Mouse (Mus musculus) thymus, adult 2 months (tissue): ENCODE results near the gene Dap3. TPM values are rescaled to one million over a fixed set of nuclear protein-coding genes. Genes with fewer than 3 reads are reported as not detected.
"Not testable (repeated sequence)": the region's sequence is repeated elsewhere in the genome, so short reads cannot be mapped to it uniquely, and the experiment has no call there.

Experiments
- DNase-seq: peaks from one replicate; pipeline ENCODE4 v3.0.0; 2021
- H3K27ac ChIP-seq: fragments of 200-500 bp; 2 replicates; pipeline ENCODE4 v1.5.1; 2012; ENCODE audit warnings: low read length, control low read depth; ENCODE audit not compliant: control insufficient read depth, insufficient read depth
- H3K27me3 ChIP-seq: fragments of 200-500 bp; 2 replicates; pipeline ENCODE4 v1.6.1; 2012; ENCODE audit warnings: mild to moderate bottlenecking, low read length, moderate library complexity, mixed read lengths; ENCODE audit not compliant: control insufficient read depth, insufficient read depth
- H3K36me3 ChIP-seq: fragments of 200-500 bp; 2 replicates; pipeline ENCODE4 v1.6.1; 2012; ENCODE audit warnings: mild to moderate bottlenecking, low read length, moderate library complexity; ENCODE audit not compliant: control insufficient read depth, insufficient read depth
- H3K4me1 ChIP-seq: fragments of 200-500 bp; replicated peaks from 2 replicates; pipeline ENCODE4 v1.6.1; 2012; ENCODE audit warnings: low read length; ENCODE audit not compliant: control insufficient read depth, insufficient read depth
- H3K4me3 ChIP-seq: fragments of 200-500 bp; 2 replicates; pipeline ENCODE4 v1.5.1; 2012; ENCODE audit warnings: mild to moderate bottlenecking, low read length, control low read depth, moderate library complexity; ENCODE audit not compliant: control insufficient read depth, insufficient read depth
- CTCF ChIP-seq: fragments of 200-500 bp; IDR thresholded peaks from 2 replicates; pipeline ENCODE4 v1.5.1; 2012; ENCODE audit warnings: mild to moderate bottlenecking, control low read depth, low read length, moderate library complexity, borderline replicate concordance; ENCODE audit not compliant: control insufficient read depth, poor library complexity, insufficient read depth; ENCODE audit errors: extremely low read depth
- POLR2A ChIP-seq: fragments of 200-500 bp; IDR thresholded peaks from 2 replicates; pipeline ENCODE4 v1.6.1; 2012; ENCODE audit warnings: mild to moderate bottlenecking, low read length, control low read depth, moderate library complexity; ENCODE audit not compliant: control insufficient read depth, poor library complexity, insufficient read depth; ENCODE audit errors: extremely low read depth
- WGBS: fragments of 180-500 bp; shearing (Covaris S2); methylation state at CpG from one replicate; pipeline ENCODE4 v1.1.7; 2018; 5-methylcytosine and 5-hydroxymethylcytosine counted together
- polyA plus RNA-seq: library from polyadenylated mRNA; depleted of rRNA; stranded (reverse); fragments of >200 nt; gene quantifications from 2 replicates; pipeline ENCODE4 v1.2.3, GENCODE M21; 2012; rRNA removed

The Dap3 gene
- 81.2 and 91.7 TPM in 2 replicates for polyA plus RNA-seq

GRCm38 (mm10) chr3:88950576-88951326 is at the start of gene Dap3, which contains the start of gene Ash1l:
Gene Dap3, minus strand, starts transcription at chr3:88951181.
Gene Ash1l, plus strand, starts transcription at chr3:88950622.
- Histone ChIP-seq H3K4me1 (peaks cover 3% of the 10 kb centered on the region; the same call in 1 of the 2 replicates), H3K36me3 (no peaks in the 10 kb centered on the region), H3K27ac (peak within 1 kb of the TSS; percentile 82), H3K4me3 (peak within 1 kb of the TSS; percentile 94), H3K27me3 (no peaks in the 10 kb centered on the region)
- peak; percentile 80 for DNase-seq
- TF ChIP-seq POLR2A (0 out of 2 replicates have a peak, but pooled peaks have one; percentile 23), CTCF (peak; percentile 70; the same call in 1 of the 2 replicates)
- 1% methylated on average over 42 of the region's 64 CpGs for WGBS

GRCm38 (mm10) chr3:88992793-88993192 is 41.8 kb upstream of the Dap3 start:
- no peak overlapping the region for H3K27ac ChIP-seq
- H3K36me3 ChIP-seq: no peaks in the 10 kb centered on the region; the same call in 1 of the 2 replicates
- no peak for DNase-seq
- H3K4me1 ChIP-seq: no peaks in the 10 kb centered on the region
- WGBS: 99% methylated on average over 2 of the region's 2 CpGs
- H3K27me3 ChIP-seq: no peaks in the 10 kb centered on the region
- TF ChIP-seq POLR2A (no peak), CTCF (no peak)
- no peak overlapping the region for H3K4me3 ChIP-seq

GRCm38 (mm10) chr3:88983921-88984381 is 33.0 kb upstream of the Dap3 start:
- 94% methylated on average over 4 of the region's 4 CpGs for WGBS
- no peaks in the 10 kb centered on the region for H3K27me3 ChIP-seq
- H3K36me3 ChIP-seq: peaks cover 51% of the 10 kb centered on the region
- no peak for DNase-seq
- TF ChIP-seq POLR2A: no peak
- no peak for TF ChIP-seq CTCF
- no peaks in the 10 kb centered on the region for H3K4me1 ChIP-seq
- H3K4me3 ChIP-seq: no peak overlapping the region
- no peak overlapping the region for H3K27ac ChIP-seq

- TF ChIP-seq POLR2A: no peak
- TF ChIP-seq CTCF: no peak
- Histone ChIP-seq H3K27ac (no peak overlapping the region), H3K4me3 (no peak overlapping the region), H3K27me3 (no peaks in the 10 kb centered on the region), H3K36me3 (peaks cover 47% of the 10 kb centered on the region), H3K4me1 (no peaks in the 10 kb centered on the region)
- 97% methylated on average over 8 of the region's 8 CpGs for WGBS
- no peak for DNase-seq
These were observed 30.4 kb upstream of the Dap3 start for GRCm38 (mm10) chr3:88981206-88982010.

GRCm38 (mm10) chr3:88975012-88975411 is 24.0 kb upstream of the Dap3 start:
- Histone ChIP-seq H3K4me3 (no peak overlapping the region), H3K36me3 (no peaks in the 10 kb centered on the region), H3K27ac (no peak overlapping the region), H3K4me1 (no peaks in the 10 kb centered on the region), H3K27me3 (no peaks in the 10 kb centered on the region)
- DNase-seq: no peak
- 95% methylated on average over 2 of the region's 2 CpGs for WGBS
- TF ChIP-seq POLR2A: no peak
- no peak for TF ChIP-seq CTCF

- H3K4me3 ChIP-seq, H3K27ac ChIP-seq, H3K4me1 ChIP-seq, H3K27me3 ChIP-seq, H3K36me3 ChIP-seq, DNase-seq: not testable (repeated sequence)
These were observed 12.2 kb upstream of the Dap3 start for GRCm38 (mm10) chr3:88963211-88963610.
